Mouse (Mus musculus) MEL (cell line): ENCODE results near the gene Spred1.

Source experiments
- CTCF ChIP-seq, 3 experiments: IDR thresholded peaks in 2 of 3; conservative IDR thresholded peaks in 1 of 3; 2 replicates each; pipeline ENCODE4 v1.5.1; 2011 to 2012; ENCODE audit warnings: low read length in 3 of 3, low read depth in 2 of 3, mild to moderate bottlenecking in 2 of 3, improper control_type of control experiment in 1 of 3, inconsistent platforms in 1 of 3, mixed read lengths in 1 of 3, moderate library complexity in 1 of 3; ENCODE audit not compliant: control insufficient read depth in 1 of 3, insufficient read depth in 1 of 3, poor library complexity in 1 of 3, severe bottlenecking in 1 of 3
- HCFC1 ChIP-seq: IDR thresholded peaks from 2 replicates; pipeline ENCODE4 v1.6.1; 2012; ENCODE audit warnings: low read depth, mild to moderate bottlenecking, inconsistent platforms, low read length, improper control_type of control experiment, moderate library complexity
- POLR2A ChIP-seq, 2 experiments: IDR thresholded peaks; 2 replicates each; pipeline ENCODE4 v1.6.1; 2011 to 2012; ENCODE audit warnings: low read length in 2 of 2, mild to moderate bottlenecking in 2 of 2, control low read depth in 1 of 2, improper control_type of control experiment in 1 of 2, low read depth in 1 of 2, moderate library complexity in 1 of 2; ENCODE audit not compliant: control insufficient read depth in 1 of 2, insufficient read depth in 1 of 2, poor library complexity in 1 of 2
- POLR2AphosphoS2 ChIP-seq: IDR thresholded peaks from 2 replicates; pipeline ENCODE4 v1.6.1; 2011; ENCODE audit warnings: low read length, improper control_type of control experiment
- RCOR1 ChIP-seq: IDR thresholded peaks from 2 replicates; pipeline ENCODE4 v1.6.1; 2012; ENCODE audit warnings: low read depth, mild to moderate bottlenecking, inconsistent platforms, low read length, improper control_type of control experiment
- TAL1 ChIP-seq: IDR thresholded peaks from 2 replicates; pipeline ENCODE4 v1.6.1; 2012; ENCODE audit warnings: mild to moderate bottlenecking, inconsistent platforms, low read length, moderate library complexity, mixed read lengths
- USF1 ChIP-seq: IDR thresholded peaks from 2 replicates; pipeline ENCODE4 v1.6.1; 2014; ENCODE audit warnings: low read depth, mild to moderate bottlenecking, inconsistent platforms, low read length, improper control_type of control experiment, moderate library complexity
- ZNF384 ChIP-seq: IDR thresholded peaks from 2 replicates; pipeline ENCODE4 v1.6.1; 2012; ENCODE audit warnings: low read depth, mild to moderate bottlenecking, inconsistent platforms, low read length, improper control_type of control experiment

DNA sequence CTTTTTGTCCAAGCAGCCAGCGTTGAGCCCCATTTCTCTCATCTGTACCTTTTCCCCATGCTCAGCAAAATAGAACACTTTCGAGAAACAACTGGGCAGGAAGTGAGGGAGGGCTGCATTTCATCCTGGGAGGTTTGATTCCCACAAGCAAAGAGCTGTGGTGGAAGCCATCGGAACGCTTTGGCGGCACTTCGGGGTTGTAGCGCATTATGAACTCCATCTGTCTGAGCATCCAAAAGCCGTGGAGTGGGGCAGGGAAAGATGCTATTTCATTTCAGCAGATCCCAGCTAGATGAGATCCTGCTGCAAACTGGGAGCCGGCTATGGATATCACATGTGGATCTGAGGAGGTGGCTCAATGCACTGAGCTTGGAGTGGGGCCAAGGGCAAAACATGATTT lies 101.5 kb downstream of the Spred1 start:
- TF ChIP-seq POLR2AphosphoS2 (no peak), RCOR1 (no peak), CTCF (IDR thresholded peaks at IDR 0.05 in 2 of 3, conservative IDR thresholded peaks at IDR 0.05 in 1 of 3; ENCODE audit: control insufficient read depth in 1 of 3, insufficient read depth in 1 of 3, low read depth in 2 of 3, low read length in 3 of 3, poor library complexity in 1 of 3, severe bottlenecking in 1 of 3) (no peak), HCFC1 (no peak), POLR2A (IDR thresholded peaks at IDR 0.05; ENCODE audit: control insufficient read depth in 1 of 2, insufficient read depth in 1 of 2, low read depth in 1 of 2, low read length in 2 of 2, poor library complexity in 1 of 2) (no peak), ZNF384 (no peak), TAL1 (no peak), USF1 (no peak)
